Mouse (Mus musculus): ENCODE data around the gene Nfasc.

DNA sequence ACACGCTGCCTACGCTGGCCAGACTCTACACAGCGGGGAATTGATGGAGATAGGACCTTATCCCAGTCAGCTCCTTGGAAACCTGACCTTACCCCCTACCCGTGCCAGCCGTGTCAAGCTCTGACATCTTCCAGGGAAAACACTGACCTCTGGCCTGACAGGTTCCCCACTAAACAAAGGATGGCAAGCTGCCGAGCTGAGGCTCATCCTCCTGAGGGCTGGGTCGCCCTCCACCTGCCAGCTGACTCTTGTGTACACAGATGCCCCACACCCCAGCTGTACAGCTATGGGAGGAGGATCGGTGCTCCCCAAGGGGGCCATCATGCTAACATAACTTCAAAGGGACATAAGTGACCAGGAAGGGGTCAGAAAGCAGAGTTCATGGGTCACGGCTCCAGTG, 47.6 kb downstream of the Nfasc start:
- TF ChIP-seq CTCF (IDR thresholded peaks at IDR 0.05; ENCODE audit: borderline replicate concordance, insufficient read depth, low read length), result no peak
- no peak for TF ChIP-seq POLR2A (IDR thresholded peaks at IDR 0.05; ENCODE audit: low read depth, low read length)
